Mouse (Mus musculus): ENCODE measurements at regions not wholly inside any gene's neighbourhood (a gene's known extent, or its start where the extent isn't known, plus 50 kb on each side); places are given as distances from the start of the nearest gene placed in this dataset.

DNA sequence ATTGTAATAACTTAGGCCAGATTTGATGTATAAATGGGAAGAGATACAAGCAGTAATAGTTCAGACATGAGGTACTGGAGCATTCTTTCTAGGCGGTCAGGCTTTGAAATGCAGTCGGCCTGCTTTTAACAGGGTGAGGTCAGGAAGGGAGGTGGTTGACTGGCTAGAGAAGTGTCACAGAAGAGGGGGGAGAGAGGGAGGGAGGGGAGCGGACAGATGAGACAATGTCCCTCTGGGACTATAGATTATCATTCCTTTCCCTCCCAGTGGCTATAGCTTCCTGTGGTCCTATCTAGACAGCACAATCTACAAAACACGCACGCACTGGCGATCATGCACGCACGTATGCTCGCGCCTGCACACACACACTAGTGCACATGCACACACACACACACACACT is 200.7 kb upstream of the Fat1 start:
- TF ChIP-seq MAZ (IDR thresholded peaks at IDR 0.05; ENCODE audit: low read depth, low read length) (no peak), EP300 (IDR thresholded peaks at IDR 0.05; ENCODE audit: low read length) (no peak), RAD21 (IDR thresholded peaks at IDR 0.05; ENCODE audit: low read depth, low read length) (no peak)
